Mouse (Mus musculus) adrenal gland, postnatal 14 days (tissue): ENCODE data around the gene Suclg2. TPM values are rescaled to one million over a fixed set of nuclear protein-coding genes. Genes with fewer than 3 reads are reported as not detected.

Experiments
- DNase-seq: peaks from one replicate; pipeline ENCODE4 v3.0.0; 2021; ENCODE audit warnings: mixed read lengths
- long read RNA-seq, 2 experiments: library from polyadenylated mRNA; stranded (forward); transcript quantifications; one replicate each; pipeline ENCODE4 v2.0.0; 2021
- total RNA-seq: library from RNA; stranded (reverse); gene quantifications from 2 replicates; pipeline ENCODE4 v1.2.3, GENCODE M21; 2021

Suclg2 gene
- total RNA-seq = 135 and 141 TPM in 2 replicates
- long read RNA-seq, experiment 1, transcript Suclg2-204 (11 exons, 3,367 nt) = major isoform, 242 of 261 reads
- long read RNA-seq, experiment 1, partial matches to known transcripts = 5 of 261 reads
- long read RNA-seq, experiment 1, other reads (novel, unspliced or antisense) = 14 of 261 reads
- long read RNA-seq, experiment 2, transcript Suclg2-204 (11 exons, 3,367 nt) = major isoform, 144 of 153 reads
- long read RNA-seq, experiment 2, partial matches to known transcripts = 3 of 153 reads
- long read RNA-seq, experiment 2, other reads (novel, unspliced or antisense) = 6 of 153 reads

DNA sequence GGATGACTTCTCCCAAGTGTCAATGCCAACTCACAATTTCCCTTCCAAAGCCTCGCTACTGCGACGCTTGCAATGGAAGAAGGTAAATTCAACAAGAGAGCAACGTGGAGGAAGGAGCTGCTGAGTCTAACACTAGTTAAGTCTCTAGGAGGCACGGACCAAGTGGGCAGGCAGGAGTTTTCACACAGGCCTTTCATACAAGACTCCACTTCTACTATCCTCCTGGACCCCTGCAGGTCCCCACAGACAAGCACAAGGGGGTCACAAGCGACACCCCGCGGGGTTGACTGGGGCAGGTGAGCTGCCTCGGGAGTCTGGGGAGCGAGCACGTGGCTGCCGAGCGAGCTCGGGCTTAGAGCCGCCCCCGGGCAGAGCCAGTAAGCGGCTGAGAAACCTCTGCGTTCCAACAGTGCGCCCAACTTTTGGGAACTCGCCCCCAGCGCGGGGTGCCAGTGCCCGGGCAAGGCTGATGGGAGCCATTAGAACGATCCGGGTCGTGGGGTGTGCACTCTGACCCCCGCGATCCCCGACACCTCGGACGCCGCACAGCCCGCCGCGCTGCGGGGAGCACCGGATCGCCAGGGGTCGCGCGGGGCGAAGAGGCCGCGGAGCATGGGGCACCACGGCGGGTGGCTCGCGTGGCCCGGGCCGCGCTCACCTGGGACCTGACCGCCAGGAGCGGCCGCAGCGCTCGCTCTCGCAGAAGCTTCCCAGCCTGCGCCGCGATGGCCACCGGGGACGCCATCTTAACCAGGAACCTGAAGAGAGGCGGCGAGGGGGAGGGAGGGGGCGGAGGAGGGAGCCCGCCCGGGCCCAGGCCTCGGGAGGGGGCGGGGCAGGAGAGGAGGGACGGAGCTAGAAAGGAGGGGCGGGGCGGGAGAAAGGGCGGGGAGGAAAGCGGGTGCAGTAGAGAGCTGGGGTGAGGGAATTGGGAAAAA lies at the start of gene Suclg2:
Gene Suclg2 (minus strand): TSS at position 770 of the 938 bp plus-strand sequence.
- peak; percentile 95 for DNase-seq

DNA sequence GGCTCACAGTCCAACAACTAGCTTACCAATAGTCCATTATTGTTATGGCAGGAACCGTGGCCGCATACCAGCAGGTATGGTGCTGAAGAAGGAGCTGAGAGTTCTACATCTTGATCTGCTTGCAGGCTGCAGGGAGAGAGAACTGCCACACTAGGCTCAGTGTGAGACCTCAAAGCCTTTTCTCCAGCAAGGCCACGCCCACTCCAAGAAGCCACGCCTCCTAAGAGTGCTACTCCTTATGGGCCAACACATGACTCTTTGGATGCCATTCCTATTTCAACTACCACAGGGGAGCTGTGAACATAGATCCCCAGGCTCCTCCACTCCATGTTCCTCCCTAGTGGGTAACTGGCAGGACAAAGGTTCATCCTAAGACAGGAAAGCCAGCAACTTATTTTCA lies 48.0 kb upstream of the Suclg2 start:
- no peak for DNase-seq

DNA sequence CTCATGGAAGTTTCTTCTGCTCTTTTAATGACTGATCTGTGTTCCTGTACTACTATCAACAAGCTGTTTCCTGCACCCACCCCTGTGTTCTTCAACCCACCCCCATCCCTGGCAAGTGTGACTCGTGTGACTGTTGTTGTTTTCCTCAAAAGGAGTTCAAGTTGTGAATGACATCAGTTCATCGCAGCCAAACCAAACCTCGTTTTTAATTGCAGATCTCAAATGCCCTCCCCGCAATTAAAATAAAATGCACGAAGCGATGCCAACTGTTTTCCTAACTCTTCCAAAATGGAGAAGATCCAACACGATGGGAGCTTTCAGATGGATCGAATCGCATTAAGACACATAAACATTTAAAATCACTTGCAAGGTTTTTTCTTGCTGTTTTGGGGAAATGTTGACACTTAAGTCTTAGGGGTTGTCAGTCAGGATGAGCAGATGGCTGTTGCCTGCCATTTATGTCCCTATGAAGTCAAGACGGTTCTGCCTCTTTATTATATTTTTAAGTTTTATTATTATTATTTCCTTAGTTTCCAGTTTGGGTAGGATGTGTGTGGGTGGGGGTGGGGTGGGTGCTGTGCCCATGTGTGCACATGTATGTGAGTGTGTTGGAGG lies 41.1 kb upstream of the Suclg2 start:
- no peak for DNase-seq

GRCm38 (mm10) chr6:95742378-95742777 lies 23.8 kb upstream of the Suclg2 start:
- peak; percentile 53 for DNase-seq

- peak; percentile 9 for DNase-seq
These were observed 13.2 kb upstream of the Suclg2 start for GRCm38 (mm10) chr6:95731570-95732367.

DNA sequence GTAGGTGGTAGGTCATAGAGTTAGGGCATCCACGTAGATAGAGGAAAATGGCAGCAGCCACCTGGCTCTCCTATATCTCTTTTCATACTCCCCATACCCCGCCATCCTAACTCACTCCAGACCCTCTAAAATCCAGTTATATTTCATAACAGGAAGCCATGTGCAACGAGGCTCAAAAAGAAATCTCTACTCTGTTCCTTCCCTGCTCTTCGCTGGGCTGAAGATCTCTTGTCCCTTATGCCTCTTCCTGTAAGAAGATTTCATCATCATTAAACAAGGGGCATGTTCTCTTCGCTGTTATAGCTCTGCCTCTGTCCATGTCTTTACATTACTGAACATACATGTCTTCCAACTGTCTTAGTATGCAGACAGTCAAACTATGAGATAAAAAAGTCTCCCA lies 10.8 kb upstream of the Suclg2 start:
- DNase-seq = no peak

- DNase-seq = no peak
These were observed 6.7 kb upstream of the Suclg2 start for GRCm38 (mm10) chr6:95725281-95725680.

- no peak for DNase-seq
These were observed 4.8 kb upstream of the Suclg2 start for GRCm38 (mm10) chr6:95723361-95723760.

GRCm38 (mm10) chr6:95719791-95720190 lies 1.2 kb upstream of the Suclg2 start:
- no peak for DNase-seq

DNA sequence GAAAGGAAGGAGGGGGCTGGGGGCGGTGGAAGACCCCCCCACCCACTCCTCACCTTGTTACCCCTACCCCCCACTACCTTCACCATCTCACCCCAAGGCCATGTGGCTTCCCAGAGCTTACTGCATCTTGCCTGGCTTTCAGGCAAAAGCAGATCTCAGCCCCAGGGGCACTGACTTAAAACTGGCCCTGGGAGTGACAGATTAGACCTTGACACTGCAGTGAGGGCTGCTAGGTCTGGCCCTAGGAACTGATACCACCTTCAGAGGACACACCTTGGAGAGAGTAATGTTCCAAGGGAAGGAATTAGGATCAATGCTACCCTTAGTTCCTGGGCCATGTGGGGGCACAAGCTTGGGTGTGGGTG lies 351 bp upstream of the Suclg2 start:
- no peak for DNase-seq

- no peak for DNase-seq
These were observed 1.5 kb downstream of the Suclg2 start for GRCm38 (mm10) chr6:95717071-95717470.

DNA sequence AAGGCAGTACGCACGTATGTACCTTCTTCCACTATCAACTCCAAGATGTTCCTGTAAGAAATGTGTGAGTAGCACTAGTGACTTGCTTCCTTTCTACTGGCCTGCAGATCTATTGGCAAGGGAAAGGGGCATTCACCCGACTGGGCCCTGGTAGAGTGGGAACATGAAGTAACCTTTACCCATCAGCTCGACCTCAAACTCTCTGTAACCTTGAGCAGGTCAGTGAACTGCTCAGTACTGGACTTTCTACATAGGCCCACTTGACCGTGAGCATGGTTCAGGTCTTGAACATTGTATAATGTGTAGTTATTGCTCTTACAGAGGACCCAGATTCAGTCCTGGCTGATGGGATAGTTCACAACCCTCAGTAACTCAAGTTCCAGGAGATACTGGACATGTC lies 2.1 kb downstream of the Suclg2 start:
- no peak for DNase-seq

DNA sequence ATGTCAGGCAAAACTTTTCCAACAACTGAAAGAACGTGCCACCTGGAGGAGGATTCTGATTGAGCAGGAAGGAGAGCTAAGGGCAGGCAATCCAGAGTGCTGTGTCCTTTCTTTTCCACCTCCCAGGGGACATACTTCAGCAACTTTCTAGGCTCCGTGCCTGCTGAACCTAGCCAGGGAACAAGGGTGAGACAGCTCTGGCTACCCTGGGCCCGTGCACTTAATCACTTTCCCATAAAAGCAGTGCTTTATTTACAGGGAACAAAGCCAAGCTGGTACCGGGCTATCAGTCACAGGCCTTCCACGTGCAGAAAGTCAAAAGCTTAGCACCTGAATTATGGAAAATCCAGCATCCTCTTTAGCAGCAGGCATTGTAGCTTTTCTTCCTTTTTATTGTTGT lies 5.4 kb downstream of the Suclg2 start:
- DNase-seq = peak; percentile 69

- DNase-seq = no peak
These were observed 6.5 kb downstream of the Suclg2 start for GRCm38 (mm10) chr6:95712081-95712480.

DNA sequence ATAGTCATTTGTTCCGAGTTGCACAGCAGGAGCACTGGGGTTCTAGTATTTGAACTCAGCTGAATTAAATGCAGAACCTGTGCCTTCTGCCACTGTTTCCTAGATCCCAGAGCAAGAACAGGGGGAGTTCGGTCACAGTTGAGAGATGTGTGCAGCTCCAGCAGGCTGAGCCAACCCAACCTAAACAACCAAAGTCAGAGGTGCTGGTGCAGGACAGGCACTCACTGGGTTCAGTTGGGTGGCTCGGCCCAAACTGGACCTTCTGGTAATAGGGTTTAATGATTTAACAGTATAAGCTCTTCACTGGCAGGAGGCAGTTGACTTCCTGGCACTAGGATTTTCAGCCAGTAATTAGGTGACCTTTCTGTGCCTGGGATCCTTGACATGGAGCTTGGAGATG lies 6.9 kb downstream of the Suclg2 start:
- DNase-seq = no peak

DNA sequence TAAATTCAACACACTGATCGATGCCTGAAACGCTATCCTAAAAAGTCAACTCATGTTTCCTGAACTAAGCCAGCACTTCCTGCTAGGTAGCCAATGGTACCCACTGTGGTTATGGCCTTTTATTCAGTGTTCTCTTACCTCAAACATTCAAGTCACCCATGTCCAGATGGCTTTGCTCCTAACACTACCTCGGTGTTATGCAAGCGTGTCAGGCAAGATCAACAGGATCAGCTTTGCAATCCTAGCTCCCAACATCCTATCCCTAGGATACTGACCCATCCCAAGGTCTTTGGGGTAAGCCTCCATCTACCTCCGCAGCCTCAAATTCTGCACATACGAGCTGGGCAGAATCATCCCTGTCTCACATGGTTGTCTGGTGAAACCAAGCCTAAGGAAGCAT lies 7.7 kb downstream of the Suclg2 start:
- DNase-seq = no peak

- no peak for DNase-seq
These were observed 9.1 kb downstream of the Suclg2 start for GRCm38 (mm10) chr6:95709531-95709930.

DNA sequence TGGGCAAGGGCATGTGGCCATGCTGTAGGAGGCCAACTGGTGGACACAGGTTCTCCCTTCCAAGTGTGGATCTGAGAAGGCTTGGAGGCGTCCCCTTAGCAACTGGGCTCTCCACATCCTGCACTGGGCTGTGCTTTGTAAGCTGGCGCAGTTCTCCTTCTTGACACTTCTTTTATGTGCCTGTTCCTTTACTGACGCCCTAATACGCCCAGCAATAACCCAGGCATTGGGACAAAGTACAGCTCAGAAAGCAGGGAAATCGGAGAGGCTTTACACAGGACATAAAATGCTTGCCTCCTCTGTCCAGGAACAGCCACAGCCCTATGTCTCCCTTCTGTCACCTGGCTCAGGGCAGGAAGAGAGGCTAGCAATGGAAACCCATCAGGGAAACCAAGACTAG lies 9.5 kb downstream of the Suclg2 start:
- DNase-seq = no peak

DNA sequence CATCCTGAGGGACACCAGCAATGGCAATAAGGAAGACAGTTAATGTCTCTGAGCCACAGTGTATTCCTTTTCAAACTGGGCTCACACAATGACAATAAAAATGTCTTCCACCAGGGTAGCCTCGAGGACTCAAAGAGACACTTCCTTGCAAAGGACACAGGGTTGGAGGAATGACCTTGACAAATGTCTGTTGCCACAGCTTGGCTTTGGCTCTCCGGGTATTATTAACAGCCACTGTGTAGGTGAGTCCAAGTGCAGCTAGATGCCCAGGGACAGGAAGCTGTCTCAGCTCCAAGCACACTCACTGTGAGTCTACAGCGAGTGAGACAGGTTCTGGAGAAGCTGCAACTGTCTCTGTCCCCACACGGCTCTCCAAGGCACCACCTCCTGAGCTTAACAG lies 14.0 kb downstream of the Suclg2 start:
- peak; percentile 35 for DNase-seq

- DNase-seq = no peak
These were observed 16.4 kb downstream of the Suclg2 start for GRCm38 (mm10) chr6:95702200-95702599.

- DNase-seq = no peak
These were observed 16.8 kb downstream of the Suclg2 start for GRCm38 (mm10) chr6:95701786-95702185.

GRCm38 (mm10) chr6:95700981-95701610 lies 17.5 kb downstream of the Suclg2 start:
- no peak for DNase-seq
